Mouse (Mus musculus): ENCODE data around the gene Adamts6.
A peak's percentile ranks its signal among the peaks of the same experiment; 100 is the strongest.

Adamts6 gene

GRCm38 (mm10) chr13:104287366-104288225, at the start of gene Adamts6:
Gene Adamts6, plus strand, starts transcription at chr13:104287835.
- no peak for DNase-seq (ENCODE audit: low read depth, low spot score)

- DNase-seq (ENCODE audit: low read depth, low spot score), result no peak
Observed at GRCm38 (mm10) chr13:104258997-104259396, 28.6 kb upstream of the Adamts6 start.

- DNase-seq (ENCODE audit: low read depth, low spot score), result no peak
Observed at GRCm38 (mm10) chr13:104285031-104285431, 2.6 kb upstream of the Adamts6 start.

- no peak for DNase-seq (ENCODE audit: low read depth, low spot score)
Observed at GRCm38 (mm10) chr13:104285737-104286311, 1.8 kb upstream of the Adamts6 start.

- no peak for DNase-seq (ENCODE audit: low read depth, low spot score)
Observed at GRCm38 (mm10) chr13:104286336-104286735, 1.3 kb upstream of the Adamts6 start.

GRCm38 (mm10) chr13:104286897-104287309, 732 bp upstream of the Adamts6 start:
- peak; percentile 46 for DNase-seq (ENCODE audit: low read depth, low spot score)

- DNase-seq (ENCODE audit: low read depth, low spot score), result no peak
Observed at GRCm38 (mm10) chr13:104288226-104288859, 708 bp downstream of the Adamts6 start.

GRCm38 (mm10) chr13:104289176-104289575, 1.5 kb downstream of the Adamts6 start:
- no peak for DNase-seq (ENCODE audit: low read depth, low spot score)

- no peak for DNase-seq (ENCODE audit: low read depth, low spot score)
Observed at GRCm38 (mm10) chr13:104295472-104295871, 7.8 kb downstream of the Adamts6 start.

- DNase-seq (ENCODE audit: low read depth, low spot score), result no peak
Observed at GRCm38 (mm10) chr13:104329336-104329735, 41.7 kb downstream of the Adamts6 start.

- DNase-seq (ENCODE audit: low read depth, low spot score), result no peak
Observed at GRCm38 (mm10) chr13:104329742-104330141, 42.1 kb downstream of the Adamts6 start.

GRCm38 (mm10) chr13:104352590-104352989, 65.0 kb downstream of the Adamts6 start:
- DNase-seq (ENCODE audit: low read depth, low spot score), result no peak

- no peak for DNase-seq (ENCODE audit: low read depth, low spot score)
Observed at GRCm38 (mm10) chr13:104393427-104394356, 106.1 kb downstream of the Adamts6 start.

- no peak for DNase-seq (ENCODE audit: low read depth, low spot score)
Observed at GRCm38 (mm10) chr13:104397814-104398213, 110.2 kb downstream of the Adamts6 start.

GRCm38 (mm10) chr13:104432734-104433133, 145.1 kb downstream of the Adamts6 start:
- DNase-seq (ENCODE audit: low read depth, low spot score), result no peak

GRCm38 (mm10) chr13:104442559-104442958, 154.9 kb downstream of the Adamts6 start:
- DNase-seq (ENCODE audit: low read depth, low spot score), result no peak

GRCm38 (mm10) chr13:104445437-104445836, 157.8 kb downstream of the Adamts6 start:
- DNase-seq (ENCODE audit: low read depth, low spot score), result no peak

- no peak for DNase-seq (ENCODE audit: low read depth, low spot score)
Observed at GRCm38 (mm10) chr13:104446974-104447373, 159.3 kb downstream of the Adamts6 start.

- no peak for DNase-seq (ENCODE audit: low read depth, low spot score)
Observed at GRCm38 (mm10) chr13:104447470-104447869, 159.8 kb downstream of the Adamts6 start.

GRCm38 (mm10) chr13:104448349-104448748, 160.7 kb downstream of the Adamts6 start:
- no peak for DNase-seq (ENCODE audit: low read depth, low spot score)

- DNase-seq (ENCODE audit: low read depth, low spot score), result no peak
Observed at GRCm38 (mm10) chr13:104453271-104453974, 165.8 kb downstream of the Adamts6 start.
